Mouse (Mus musculus) left cerebral cortex, postnatal 25 days (tissue): ENCODE data around the gene Mapk12. TPM values are rescaled to one million over a fixed set of nuclear protein-coding genes. Genes with fewer than 3 reads are reported as not detected.
A peak's percentile ranks its signal among the peaks of the same experiment; 100 is the strongest.

Source experiments
- DNase-seq, 2 experiments: peaks; one replicate each; pipeline ENCODE4 v3.0.0; 2022; ENCODE audit warnings: low spot score in 2 of 2, mixed read lengths in 1 of 2
- intact Hi-C: fragments of 180-260 bp; cut with DNase I; formaldehyde crosslinking; loops from one replicate; pipeline ENCODE4 v1.15.1; 2025
- total RNA-seq, 2 experiments: library from RNA; stranded (reverse); gene quantifications; 2 replicates each; pipeline ENCODE4 v1.2.3; 2021

The Mapk12 gene
- 1 to 10 TPM; 5.9 to 7.6 TPM for total RNA-seq

DNA sequence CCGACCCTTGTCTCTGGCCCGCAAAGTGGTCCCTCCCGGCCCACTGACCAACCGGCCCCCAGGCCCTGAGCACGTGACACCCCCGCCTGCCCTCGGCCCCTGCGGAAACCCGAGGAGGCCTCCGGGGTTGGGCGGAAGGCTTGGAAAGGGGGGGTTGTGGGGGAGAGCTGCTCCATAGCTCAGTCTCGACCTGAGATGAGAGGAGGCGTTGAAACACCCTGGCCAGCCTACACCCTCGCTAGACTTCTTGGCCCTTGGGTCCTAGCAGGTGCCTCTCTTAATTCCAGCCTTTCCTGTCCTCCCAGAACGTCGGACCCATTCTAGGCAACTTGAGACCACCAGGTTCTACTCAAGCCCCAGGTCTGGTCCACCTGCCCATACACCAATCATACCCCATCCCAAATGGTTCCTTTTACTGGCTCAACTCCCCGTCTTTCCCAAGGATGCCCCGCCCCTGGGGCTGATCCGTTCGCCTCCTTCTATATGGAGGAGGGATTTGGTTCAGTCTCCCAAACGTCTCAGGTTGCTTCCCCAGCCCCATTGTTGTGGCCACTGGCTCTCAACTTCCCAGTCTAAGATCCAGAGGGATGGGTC lies at the start of gene Mapk12:
Gene Mapk12, minus strand, starts transcription at position 45 of the 594 bp plus-strand sequence.
- DNase-seq, result peak in 1 of 2 experiments; percentile 38
- intact Hi-C loops, result no loop called here

DNA sequence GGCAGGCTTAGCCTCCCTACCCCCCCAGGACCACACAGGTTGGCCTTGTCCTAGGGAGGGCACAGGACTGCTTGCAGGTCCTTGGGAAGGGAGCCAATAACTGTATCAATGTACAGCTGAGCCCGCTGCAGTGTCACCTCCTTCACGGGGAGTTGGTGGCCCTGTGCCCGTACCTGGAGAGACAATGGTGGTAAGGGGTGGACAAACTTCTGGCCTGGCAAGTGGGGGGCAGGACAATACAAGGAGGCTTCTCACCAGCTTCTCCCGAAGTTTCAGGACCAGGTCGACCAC lies 44.4 kb upstream of the Mapk12 start:
- intact Hi-C loops, result no loop called here
- no peak for DNase-seq

DNA sequence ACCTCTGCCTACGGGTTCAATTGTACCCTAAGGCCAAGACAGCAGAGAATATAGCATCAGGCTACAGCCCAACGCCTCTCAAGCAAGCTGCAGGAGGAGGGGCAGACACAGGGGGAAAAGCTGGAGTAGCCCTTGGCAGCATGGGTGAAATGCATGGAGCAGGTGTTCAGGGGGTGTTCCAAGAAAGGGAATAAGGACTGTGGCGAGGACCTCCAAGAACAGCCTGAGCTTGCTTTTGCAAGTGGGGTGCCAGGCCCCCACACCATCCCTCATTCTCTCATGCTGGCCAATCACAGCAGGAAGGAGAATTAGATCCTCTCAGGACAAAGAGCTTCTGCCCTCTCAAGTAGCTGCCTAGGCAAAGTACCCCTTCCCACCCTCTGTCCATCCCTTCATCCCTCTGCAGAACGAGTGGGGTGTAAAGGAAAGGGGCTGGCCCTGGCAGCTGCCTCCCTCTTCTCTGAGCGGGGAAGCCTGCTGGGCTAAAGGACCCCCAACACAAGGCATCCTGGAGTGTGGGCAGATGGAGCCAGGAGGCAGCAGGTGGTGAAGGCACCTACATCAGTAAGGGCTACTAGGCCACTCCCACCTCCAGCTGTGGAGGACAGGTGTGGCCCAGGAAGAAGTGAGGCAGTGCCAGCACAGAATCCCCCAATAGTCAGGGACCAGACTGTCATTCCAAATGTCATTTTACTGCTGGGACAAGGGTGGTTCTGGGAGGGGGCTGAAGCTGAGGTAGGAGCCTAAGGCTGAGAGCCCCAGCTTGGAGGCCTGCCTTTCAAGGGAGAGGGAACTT lies 43.8 kb upstream of the Mapk12 start:
- intact Hi-C loops, result no loop called here
- peak in 1 of 2 experiments; percentile 29 for DNase-seq

DNA sequence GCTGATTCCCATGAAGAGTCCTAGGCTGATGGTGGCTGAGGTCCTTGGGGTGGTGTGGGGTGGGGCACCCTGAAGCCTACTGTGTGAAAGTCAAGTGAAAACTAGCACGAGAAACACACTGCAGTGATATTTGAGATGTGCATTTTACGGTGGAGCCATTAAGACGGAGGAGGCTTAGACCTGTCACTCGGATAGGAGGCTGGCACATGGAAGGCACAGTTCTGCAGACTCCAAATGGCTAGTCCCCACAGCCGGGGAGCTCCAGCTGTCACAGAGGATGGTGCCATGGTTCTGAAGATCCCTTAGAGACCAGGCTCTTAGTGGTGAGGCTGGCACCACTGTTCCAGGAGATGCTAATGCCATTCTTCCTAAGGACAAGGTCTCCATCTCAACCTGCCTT lies 42.3 kb upstream of the Mapk12 start:
- intact Hi-C loops, result no loop called here
- peak in 1 of 2 experiments; percentile 34 for DNase-seq

DNA sequence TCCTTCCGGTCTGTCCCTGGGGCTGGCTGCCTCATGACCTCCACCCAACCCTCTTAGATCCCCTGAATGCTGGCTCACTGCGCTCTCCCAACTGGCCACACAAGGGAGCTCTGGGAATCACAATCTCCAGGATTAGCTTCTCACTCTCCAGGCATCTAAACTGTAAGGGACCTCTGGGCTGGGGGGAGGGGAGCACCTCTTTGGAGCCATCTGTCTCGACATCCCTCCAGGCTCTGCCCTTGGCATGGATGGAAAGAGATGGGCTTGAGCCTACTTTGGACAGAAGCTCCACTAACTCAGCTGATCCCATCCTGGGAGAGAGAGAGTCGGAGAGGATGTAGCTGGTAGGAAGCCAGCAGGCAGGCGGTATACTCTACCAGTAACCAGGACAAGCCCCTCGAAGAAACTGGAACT lies 41.8 kb upstream of the Mapk12 start:
- DNase-seq, result peak in 1 of 2 experiments; percentile 28
- intact Hi-C loops, result no loop called here

DNA sequence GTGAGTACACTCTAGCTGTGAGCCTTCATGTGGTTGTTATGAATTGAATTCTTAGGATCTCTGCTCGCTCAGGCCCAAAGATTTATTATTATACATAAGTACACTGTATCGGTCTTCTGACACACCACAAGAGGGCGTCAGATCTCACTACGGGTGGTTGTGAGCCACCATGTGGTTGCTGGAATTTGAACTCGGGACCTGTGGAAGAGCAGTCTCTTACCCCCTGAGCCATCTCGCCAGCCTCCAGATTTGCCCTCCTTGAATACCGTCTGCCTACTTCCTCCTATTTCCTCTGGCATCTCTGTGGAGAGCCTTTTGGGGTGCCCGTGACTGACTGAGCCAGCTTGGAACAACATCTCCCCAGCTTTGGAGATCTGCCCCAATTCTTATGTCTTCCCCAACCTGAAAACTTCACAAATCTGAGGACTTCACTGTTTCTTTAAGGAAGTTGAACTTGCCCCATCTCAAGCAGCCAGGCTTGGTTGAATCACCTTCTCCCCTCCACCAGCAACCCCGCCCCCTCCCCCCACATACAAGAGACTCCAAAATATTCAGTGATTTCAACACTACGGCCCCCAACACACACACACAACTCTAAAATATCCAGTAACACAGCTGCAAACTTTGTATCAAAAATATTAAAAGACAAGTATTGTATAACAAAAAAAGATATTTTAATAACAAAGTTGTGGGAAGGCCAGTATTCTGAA lies 41.2 kb upstream of the Mapk12 start:
- DNase-seq, result no peak
- intact Hi-C loops, result no loop called here

DNA sequence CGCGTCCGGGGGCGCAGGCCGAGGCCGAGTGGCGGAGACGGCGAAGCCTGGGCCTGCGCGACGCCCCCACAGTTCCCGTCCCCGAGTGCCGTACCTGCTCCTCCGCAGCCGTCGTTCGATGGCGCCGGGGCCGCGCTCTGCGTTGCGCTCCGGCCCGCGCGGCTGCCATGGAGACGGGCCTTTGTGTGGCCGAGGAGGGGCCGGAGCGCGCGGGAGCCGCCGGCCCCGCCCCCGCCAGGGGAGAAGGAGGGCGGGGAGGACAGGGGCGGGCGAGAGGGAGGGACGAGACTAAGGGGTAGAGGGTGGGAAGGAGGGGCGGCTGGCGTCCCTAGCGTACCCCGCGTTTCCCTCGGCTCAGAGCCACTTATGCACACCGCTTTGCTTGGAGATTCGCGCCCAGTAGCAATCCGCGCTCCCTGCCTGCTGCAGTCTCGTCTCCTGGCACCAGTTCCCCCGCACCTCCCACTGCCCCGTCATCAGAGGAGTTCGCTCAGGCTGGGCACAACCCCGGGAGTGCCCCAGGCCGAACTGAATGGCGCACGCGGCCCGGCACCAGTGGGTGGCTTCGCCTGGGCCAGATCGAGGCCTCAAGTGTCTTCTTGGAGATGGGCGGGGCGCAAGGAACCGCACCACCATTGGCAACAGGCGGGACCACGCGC lies 40.2 kb upstream of the Mapk12 start, which contains the start of gene Plxnb2:
Gene Plxnb2, minus strand, starts transcription at position 218 of the 659 bp plus-strand sequence.
- intact Hi-C loops, result no loop called here
- DNase-seq, result peak; percentile 78 to 82

DNA sequence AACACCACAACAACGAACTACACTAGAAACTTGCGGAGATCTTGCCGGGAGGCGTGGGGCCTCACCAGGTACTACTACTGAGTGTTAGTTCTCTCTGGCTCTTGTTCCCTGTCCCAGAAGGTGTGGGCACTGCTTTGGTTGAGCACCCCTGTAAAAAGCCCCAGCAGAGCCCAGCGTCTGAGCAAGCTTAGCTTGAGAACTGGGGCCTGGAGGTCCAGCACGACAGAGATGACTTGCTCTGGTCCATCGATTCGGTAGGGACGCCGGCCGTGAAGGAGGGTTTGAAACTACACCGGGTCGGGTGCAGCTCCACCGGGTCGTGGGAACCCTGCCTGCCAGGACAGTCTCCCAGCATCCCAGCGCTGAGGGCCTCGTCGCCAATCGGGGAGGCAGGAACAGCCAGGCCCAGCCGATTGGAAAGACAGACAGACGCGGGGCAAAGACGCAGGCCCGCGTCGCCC lies 39.6 kb upstream of the Mapk12 start:
- intact Hi-C loops, result no loop called here
- DNase-seq, result peak; percentile 16 to 49

DNA sequence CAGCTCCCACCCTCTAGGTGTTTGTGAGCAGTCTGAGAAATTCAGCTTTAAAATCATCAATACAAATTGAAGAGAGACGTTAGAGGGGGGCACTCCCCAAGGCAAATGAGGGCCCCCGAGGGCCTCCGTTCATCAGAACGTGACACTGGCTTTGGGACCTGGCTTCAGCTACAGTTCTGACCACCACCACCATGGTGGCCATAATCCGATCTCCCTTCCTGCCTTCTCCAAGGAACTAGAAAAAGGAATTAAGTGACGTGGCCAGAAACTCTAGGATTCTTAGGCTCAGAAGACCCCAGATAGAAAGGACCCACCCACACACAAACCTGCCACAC lies 39.1 kb upstream of the Mapk12 start:
- no peak for DNase-seq
- intact Hi-C loops, result no loop called here

DNA sequence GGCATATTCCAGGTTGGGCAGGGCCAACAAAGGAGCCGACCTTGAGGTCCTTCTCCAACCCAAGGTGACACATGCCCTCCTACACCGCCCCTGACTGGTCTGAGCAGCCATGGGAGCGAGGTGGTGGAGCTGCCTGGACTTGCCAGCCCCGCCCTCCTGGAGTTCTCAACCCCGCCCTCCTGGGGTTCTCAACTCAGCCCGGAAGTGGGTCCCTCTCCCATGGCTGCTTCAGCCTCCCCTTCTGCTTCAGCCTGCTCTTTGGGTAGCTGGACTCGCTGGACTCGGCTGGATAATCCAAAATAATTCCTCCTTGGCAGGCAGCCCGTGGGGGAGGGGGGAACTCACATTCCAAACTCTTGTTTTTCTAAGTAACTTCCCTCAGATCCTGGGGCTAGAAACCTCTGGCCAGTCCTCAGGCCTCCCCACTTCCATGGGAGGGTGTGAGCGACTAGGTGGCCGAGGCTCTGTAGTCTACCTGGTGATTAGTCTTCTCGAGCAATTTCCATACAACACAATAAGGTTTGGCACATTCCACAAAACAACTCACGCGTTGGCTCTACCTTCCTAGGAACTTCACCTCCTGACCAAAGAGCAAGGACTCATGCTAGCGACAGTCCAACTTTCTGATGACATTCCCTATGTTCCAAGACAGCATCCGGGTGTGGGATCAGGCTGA lies 38.6 kb upstream of the Mapk12 start:
- intact Hi-C loops, result no loop called here
- DNase-seq, result peak in 1 of 2 experiments; percentile 31

DNA sequence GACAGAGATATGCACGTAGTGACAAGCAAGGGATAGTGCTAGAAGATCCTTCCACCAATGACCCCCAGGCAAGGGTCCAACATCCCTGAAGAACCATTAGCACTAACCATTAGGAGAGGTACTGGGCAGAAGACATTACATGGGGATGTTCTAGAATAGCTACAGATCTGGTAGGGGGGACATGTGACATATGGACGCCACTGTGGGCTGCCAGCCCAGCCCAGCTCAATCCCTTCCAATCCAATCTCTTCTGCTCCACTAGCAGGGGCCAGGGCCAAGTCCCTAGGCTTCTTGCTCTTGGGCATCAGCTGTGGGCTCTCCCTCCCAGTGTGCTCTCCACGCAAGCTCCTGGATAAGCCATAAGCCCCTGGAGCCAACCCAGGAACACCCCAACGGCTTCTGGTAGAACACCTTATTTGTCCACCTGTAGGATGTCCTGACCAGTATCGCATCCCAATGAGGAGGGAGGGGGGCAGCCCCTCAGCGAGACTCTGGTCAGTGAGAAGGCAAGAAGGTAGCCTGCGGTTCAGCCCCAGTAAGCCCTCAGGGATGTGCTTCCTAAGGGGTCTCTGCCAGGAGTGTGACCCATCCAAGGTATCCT lies 37.9 kb upstream of the Mapk12 start:
- no peak for DNase-seq
- intact Hi-C loops, result no loop called here

DNA sequence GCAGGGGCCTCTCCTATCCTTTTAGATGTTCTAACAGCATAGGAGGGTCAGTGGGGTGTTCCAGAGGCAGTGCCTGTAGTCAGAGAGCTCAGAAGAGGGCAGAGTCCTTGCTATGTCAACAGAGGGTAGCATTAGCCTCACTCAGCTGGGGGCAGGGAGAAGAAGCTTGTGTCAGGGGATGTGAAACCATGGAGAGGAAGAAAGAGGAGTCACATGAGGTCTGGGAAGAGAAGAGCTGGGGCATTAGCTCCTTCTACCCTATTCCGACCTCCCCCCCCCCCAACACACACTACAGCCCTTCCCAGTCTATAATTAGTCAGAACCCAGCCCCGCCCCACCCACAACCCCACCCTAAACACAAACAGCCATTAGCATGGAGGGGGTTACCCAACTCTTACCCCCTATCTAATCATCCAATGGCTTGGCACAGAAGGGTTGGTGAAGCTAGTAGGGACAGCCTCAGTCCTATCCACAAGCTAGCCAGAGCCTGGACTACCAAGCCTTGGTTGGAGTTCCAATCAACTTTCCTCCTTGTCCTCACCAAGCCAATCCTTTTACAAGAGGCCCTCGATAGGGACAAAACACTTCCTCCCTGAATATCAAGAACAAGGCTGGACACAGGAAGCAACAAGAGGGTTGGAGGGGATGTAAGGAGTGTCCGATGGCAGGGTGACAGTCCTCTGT lies 37.2 kb upstream of the Mapk12 start:
- DNase-seq, result no peak
- intact Hi-C loops, result no loop called here

DNA sequence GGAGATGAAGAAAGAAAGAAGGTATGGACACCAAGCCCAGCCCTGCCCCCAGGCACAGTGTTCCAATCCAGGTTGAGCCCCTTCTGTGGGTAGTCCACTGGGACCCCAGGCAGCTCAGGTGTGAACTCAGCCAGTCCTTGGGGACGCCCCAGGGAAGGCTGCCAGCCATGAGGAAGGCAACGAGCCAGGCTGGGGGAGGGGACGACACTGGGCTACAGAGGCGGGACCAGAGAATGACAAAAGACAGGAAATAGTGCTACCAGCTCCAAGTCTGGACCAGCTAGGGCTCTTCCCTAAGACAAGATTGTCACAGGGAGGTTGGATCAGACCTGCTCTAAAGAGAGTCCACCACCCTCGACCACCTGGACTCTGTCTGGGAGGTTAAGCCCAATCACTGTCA lies 36.6 kb upstream of the Mapk12 start:
- intact Hi-C loops, result no loop called here
- peak in 1 of 2 experiments; percentile 67 for DNase-seq

DNA sequence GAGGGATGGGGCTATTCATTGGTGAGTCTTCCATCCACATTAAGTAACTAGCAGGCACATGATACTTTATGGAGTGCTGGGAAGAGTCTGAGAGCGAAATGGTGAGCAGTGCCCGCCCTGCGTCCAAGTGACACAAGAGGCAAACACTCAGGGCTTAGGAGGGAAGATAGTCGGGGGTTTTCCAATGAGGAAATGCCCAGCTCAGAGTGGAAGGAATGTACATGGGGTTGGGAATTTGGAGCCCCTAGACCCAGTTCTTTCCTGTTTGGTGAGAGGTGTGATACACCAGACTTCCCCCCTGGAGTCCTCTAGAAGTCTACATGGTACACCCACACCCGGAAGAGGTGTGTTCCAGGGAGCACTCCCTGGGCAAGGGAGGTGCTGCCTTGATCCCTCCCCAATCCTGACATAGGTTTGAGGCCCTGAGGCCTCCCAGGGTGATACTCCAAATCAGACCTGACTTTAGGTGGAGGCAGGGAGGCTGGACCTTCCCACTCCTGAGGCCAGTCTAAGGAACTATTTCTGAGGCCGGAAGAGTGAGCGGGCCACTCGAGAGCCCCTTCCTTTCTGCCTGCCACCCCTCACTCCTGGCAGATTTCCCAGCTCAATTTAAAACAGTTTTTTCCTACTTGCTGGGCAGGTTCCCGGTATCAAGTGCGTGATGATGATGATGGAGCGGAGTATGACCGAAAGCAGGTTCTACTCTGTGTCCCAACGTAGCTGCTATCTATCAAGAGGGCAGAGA lies 35.1 kb upstream of the Mapk12 start:
- DNase-seq, result no peak
- intact Hi-C loops, result no loop called here

DNA sequence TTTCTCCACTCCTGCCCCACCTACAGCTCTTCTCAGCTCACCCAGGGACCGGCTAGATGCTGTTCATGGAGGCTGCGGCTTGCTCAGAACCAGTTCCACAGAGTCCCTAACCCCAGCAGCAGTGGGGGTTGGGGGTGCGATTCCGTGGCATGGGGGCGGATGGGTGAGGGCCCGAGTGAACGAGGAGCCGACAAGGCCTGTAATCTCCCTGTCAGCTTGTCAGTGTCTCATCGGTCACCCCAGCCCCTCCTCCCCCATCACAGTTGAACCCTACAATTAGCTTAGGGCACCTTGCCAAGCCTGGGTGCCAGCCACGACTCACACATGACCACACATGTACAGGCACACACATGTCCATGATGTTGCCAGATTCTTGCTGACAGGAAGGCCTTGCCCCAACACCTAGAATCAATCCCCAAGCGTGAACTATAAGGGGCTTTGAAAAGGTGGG lies 34.4 kb upstream of the Mapk12 start:
- intact Hi-C loops, result no loop called here

DNA sequence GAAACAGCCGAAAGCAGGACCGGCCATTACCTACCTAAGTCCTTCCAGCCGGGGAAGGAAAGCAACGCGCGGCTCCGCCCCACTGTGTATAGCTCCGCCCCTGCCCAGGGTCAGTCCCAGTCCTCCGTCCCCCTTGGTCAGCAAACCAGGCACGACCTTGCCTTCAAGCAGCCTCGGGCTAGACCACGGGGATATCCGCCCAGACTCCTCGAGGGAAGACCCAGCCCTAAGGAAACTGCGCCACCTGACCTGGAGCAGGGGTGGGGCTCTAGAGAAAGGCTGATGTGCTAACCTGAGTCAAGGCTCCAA lies 33.4 kb upstream of the Mapk12 start:
- DNase-seq, result peak in 1 of 2 experiments; percentile 31
- intact Hi-C loops, result no loop called here

More for the DNA sequence above, 34.4 kb upstream of the Mapk12 start:
- no peak for DNase-seq

DNA sequence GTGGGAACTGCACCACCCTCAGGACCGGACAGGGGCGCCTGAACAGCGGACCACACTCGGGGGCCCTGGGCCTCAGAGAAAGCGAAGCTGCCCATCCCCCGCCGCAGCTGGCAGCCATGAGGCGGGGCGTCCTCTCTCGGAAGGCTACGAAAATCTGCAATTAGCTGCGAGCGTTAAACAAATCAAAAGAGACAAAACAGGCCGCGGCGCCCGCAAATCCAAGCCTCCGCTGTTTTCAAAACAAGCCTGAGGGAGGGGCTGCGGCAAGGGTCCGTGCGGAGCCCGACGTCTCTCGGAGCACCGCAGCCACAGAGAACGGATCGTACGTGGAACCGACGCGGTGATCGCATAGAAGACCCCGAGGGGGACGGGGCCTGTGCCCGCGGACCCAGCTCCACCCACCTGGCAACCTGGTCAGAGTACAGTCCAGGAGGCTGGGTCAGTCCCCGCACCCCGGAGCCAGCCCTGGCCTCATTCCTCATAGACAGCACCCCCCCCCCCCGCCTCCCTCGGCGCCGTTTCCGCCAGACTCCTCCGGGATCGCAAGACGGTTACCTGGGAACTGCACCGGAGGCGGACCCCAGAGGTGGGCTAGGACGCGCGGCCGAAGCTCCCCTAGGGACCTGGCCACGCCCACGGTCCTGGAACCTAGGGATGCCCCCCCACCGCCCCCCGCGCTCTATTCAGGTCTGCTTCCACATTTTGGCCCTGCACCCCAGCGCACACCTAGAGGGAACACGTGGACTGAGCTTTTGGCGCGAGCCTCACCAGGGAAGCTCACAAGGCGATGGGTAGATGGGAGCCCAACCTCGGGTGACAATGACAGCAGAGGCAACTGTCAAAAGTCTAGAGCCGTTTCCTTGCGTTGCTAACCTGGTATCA lies 32.8 kb upstream of the Mapk12 start:
- DNase-seq, result peak in 1 of 2 experiments; percentile 53
- intact Hi-C loops, result no loop called here
